Comparison of ENCODE assay signal across 8 mouse cellular contexts in genomic region chr7:45627261-45627660, GRCm38 (mm10). TPM values are rescaled to one million over a fixed set of nuclear protein-coding genes. Genes with fewer than 3 reads are reported as not detected.
DNase-seq lines count a peak whose midpoint lies in the region; ATAC-seq and TF ChIP-seq lines count a peak whose summit lies in the region.

Gene Rasip1, plus strand, starts transcription at chr7:45627488.

- no peak for DNase-seq in testis, postnatal 14 days (ENCODE audit: low spot score)
- peak; percentile 72 to 83 for DNase-seq in heart, adult 9 months (ENCODE audit: low spot score in 2 of 2)
- DNase-seq in kidney, adult 9 months = peak; percentile 68
- DNase-seq in lung, postnatal 14 days = peak; percentile 64
- no peak for DNase-seq in urinary bladder, postnatal 14 days (ENCODE audit: low spot score)
- no peak for DNase-seq in embryo, embryonic 9.5 days (ENCODE audit: extremely low spot score)

- peaks cover 23% of the 10 kb centered on the region for H3K4me1 ChIP-seq in testis, adult 2 months (ENCODE audit: control insufficient read depth, insufficient read depth, low read length)

- TF ChIP-seq CTCF in testis, adult 2 months (IDR thresholded peaks at IDR 0.05; ENCODE audit: control insufficient read depth, insufficient read depth, insufficient replicate concordance, low read depth, low read length) = no peak

- no peaks in the 10 kb centered on the region for H3K36me3 ChIP-seq in testis, adult 2 months (ENCODE audit: control insufficient read depth, insufficient read depth, low read length)

- H3K27ac ChIP-seq in testis, adult 2 months (ENCODE audit: control insufficient read depth, insufficient read depth, low read depth, low read length) = no peak within 1 kb of the TSS; the same call in 1 of the 2 replicates

- H3K27me3 ChIP-seq in testis, adult 2 months (ENCODE audit: control insufficient read depth, insufficient read depth, low read length) = no peaks in the 10 kb centered on the region

- peak within 1 kb of the TSS; percentile 87 for H3K4me3 ChIP-seq in testis, adult 2 months (ENCODE audit: control insufficient read depth, low read depth, low read length)

- no peak for ATAC-seq in cerebellum, adult (ENCODE audit: insufficient number of reproducible peaks, low FRiP score, low TSS enrichment)

- no peak for TF ChIP-seq POLR2A in testis, adult 2 months (IDR thresholded peaks at IDR 0.05; ENCODE audit: control insufficient read depth, low read depth, low read length)

RNA-seq across cellular contexts. Expression of gene Rasip1, which starts in this region (rescaled TPM):
- 5.1 and 5.4 TPM in 2 replicates for polyA plus RNA-seq in testis, adult 2 months (2012; rRNA removed)

Comparison
In these comparisons a context has a peak if more than half of its experiments do, and no peak if none do; other contexts are left out.
1. DNase-seq: peak in heart, adult 9 months (2 of 2), kidney, adult 9 months (single experiment) and lung, postnatal 14 days (single experiment); none in testis, postnatal 14 days (single experiment), urinary bladder, postnatal 14 days (single experiment) and embryo, embryonic 9.5 days (single experiment).